Mouse (Mus musculus) lung, adult 2 months (tissue): ENCODE measurements around the gene Cped1.

ENCODE experiments used
- CTCF ChIP-seq: fragments of 200-500 bp; IDR thresholded peaks from 2 replicates; pipeline ENCODE4 v1.5.1; 2011; ENCODE audit warnings: mild to moderate bottlenecking, low read length, control low read depth; ENCODE audit not compliant: insufficient read depth
- POLR2A ChIP-seq: fragments of 200-500 bp; IDR thresholded peaks from 2 replicates; pipeline ENCODE4 v1.6.1; 2011; ENCODE audit warnings: low read depth, mild to moderate bottlenecking, control low read depth, low read length, borderline replicate concordance; ENCODE audit errors: extremely low read depth

DNA sequence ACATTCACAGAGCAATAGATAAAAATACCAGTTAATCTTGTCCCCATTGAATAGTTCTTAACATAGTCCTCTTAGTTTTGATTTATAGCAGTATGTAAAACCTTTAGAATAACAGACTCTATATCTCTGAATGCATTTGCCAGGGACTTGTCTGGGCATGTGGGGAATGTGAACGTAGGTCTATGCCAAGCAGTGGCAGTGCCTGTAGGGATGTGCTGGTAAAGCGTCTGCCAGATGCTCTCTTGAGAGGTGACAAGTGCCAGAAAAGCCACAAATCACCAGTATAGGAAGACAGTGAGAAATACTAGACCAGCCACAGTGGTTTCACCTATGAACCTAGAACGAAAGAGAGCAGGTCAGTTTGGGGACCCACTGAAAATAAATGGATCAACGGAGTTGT, 276.8 kb downstream of the Cped1 start:
- no peak for TF ChIP-seq CTCF
- TF ChIP-seq POLR2A, result no peak
